Mouse (Mus musculus): Measurements from ENCODE around the gene Fam221b.

Fam221b gene

DNA sequence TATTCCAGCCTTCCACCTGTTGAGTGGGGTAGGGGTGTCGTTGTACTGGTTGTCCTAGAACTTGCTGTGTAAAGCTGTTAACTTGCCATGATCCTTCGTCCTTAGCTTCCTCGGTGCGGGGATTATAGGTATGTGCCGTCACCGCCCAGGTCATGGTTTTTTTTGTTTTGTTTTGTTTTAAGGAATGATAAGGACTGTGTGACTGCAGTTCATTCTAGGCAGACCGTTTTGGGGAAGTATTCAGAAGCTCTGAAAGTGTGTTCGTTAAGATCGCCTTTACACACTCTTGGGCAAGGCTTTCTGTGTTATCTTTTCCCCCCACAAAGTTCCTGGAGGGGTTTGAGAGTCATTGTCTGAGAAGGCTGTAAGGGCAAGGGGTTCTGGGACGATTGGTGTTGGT lies 56.4 kb downstream of the Fam221b start:
- DNase-seq = no peak
